Mouse (Mus musculus): ENCODE measurements around the gene Gm26620. TPM values are rescaled to one million over a fixed set of nuclear protein-coding genes. Genes with fewer than 3 reads are reported as not detected.
A peak's percentile ranks its signal among the peaks of the same experiment; 100 is the strongest.

Gene Gm26620
- polyA plus RNA-seq, 1 experiment: 0.12 TPM

DNA sequence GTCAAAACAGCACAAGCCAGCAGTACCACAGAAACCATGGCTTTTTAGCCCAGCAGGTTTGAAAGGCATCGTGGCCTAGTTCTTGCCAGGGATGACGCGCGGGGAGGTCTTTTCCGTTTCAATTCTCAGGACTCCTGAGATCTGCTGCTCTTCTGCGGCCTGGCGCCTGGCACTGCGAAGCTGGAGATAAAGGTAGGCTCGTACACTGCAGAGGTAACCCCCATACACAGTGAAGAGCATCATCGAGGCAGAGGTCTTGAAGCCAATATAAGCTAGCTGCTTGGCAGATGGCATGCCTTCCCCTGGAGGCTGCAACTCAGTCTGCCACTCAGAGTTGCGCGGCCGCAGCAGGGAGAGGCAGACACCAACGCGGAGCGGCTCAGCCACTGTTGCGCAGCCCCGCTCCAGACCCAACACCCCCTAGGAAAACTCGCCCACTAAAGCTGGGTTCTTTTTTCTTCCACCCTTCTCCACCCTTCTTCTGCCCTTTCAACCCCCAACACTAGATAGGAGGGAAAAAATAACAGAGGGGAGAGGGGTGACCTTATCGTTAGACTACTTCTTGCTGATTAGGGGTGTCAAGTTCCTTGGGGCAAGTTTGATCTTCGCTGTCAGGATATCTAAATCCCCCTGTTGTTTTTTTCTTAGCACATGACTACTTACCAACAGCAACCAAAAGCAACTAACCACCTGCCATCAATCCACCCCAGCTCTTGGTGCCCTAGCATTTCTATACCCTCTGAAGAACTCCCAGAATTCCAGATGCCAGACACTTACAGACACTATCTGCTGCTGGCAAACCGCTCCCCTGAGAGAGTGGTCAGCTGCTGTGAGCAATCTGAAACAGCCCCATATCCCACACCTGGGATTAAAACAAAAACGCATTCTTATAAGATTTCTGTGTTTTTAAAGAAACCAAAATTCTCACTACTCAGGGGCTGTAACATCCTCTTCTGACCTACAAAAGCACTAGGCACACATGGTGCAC, 33.9 kb upstream of the Gm26620 start:
- no peak overlapping the region for H3ac ChIP-seq (ENCODE audit: control insufficient read depth, insufficient read length, low read depth)
- H3K79me2 ChIP-seq (ENCODE audit: control insufficient read depth, insufficient read depth): peaks cover 24% of the 10 kb centered on the region
- peaks cover 17% of the 10 kb centered on the region for H3K36me3 ChIP-seq (ENCODE audit: control insufficient read depth, insufficient read depth)
- TF ChIP-seq CEBPB (IDR thresholded peaks at IDR 0.05; ENCODE audit: low read depth): no peak
- no peak for TF ChIP-seq CTCF (IDR thresholded peaks at IDR 0.05; ENCODE audit: control insufficient read depth, insufficient read depth, insufficient read length)
- TF ChIP-seq MYOG (IDR thresholded peaks at IDR 0.05; ENCODE audit: control insufficient read depth, extremely low read depth, insufficient read length): no peak
- no peak for TF ChIP-seq FOSL1 (IDR thresholded peaks at IDR 0.05; ENCODE audit: insufficient read depth, low read length, poor library complexity, severe bottlenecking)
- no peak for TF ChIP-seq MYOD1 (IDR thresholded peaks at IDR 0.05; ENCODE audit: control insufficient read depth, insufficient read length, low read depth)
- no peak for TF ChIP-seq MAX (IDR thresholded peaks at IDR 0.05)
- TF ChIP-seq USF1 (IDR thresholded peaks at IDR 0.05; ENCODE audit: low read depth): no peak
- no peaks in the 10 kb centered on the region for H3K27me3 ChIP-seq (ENCODE audit: control insufficient read depth, insufficient read depth, insufficient read length)
- no peak overlapping the region for H3K4me3 ChIP-seq (ENCODE audit: insufficient read depth, poor library complexity, severe bottlenecking)
- H3K79me3 ChIP-seq (ENCODE audit: low read depth): peaks cover 4% of the 10 kb centered on the region

DNA sequence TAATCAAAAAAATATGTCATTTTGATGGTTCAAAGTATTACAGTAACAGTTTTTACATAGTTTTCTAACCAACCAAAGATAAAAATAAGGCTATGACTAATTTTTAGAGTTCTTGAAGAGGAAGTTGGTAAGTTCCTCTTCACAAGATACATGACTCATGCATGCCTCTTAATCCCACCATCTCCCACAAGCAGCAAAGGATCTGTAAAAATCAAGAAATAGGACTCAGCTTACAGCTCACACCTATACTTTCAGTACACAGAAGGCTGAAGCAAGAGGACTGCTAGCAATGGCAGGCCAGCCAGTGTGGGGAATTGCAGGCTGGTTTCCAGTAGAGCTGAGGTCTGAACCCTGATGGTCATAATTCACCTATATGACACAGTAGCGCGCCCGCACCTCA, 31.3 kb upstream of the Gm26620 start:
- Histone ChIP-seq H3K27me3 (ENCODE audit: control insufficient read depth, insufficient read depth, insufficient read length) (no peaks in the 10 kb centered on the region), H3K79me2 (ENCODE audit: control insufficient read depth, insufficient read depth) (peaks cover 50% of the 10 kb centered on the region)

DNA sequence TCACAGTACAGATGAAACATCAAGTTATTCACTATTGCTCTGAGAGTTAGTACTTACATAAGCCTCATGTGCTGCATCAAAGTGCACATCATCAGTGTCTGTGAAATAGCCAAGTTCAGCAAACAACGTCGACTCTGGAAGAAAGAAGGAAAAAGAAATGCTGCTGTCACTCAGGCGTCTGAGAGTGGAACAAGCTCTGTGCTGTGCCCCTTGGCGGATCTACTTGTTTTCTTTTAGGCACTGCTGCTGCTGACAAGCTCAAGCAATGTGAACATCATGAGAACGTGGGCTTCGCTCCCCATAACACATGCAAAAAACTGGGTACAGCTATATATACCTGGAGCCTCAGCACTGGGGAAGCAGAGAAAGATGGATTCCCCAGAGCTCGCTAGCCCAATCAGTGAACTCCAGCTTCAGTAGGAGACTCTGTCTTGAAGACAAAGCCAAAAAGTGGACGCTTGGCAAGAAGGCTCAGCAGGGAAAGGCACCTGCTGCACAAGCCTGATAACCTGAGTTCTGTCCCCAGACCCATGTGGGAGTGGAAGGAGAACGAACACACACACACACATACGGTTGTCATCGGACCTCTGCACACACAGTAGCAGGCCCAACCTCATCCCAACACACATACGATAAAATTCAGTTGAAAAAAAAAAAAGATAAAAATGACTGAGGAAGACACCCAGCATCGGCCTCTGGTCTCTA, 29.7 kb upstream of the Gm26620 start:
- H3K36me3 ChIP-seq (ENCODE audit: control insufficient read depth, insufficient read depth): no peaks in the 10 kb centered on the region
- no peak overlapping the region for H3ac ChIP-seq (ENCODE audit: control insufficient read depth, insufficient read length, low read depth)
- peaks cover 66% of the 10 kb centered on the region for H3K79me2 ChIP-seq (ENCODE audit: control insufficient read depth, insufficient read depth)
- no peak for TF ChIP-seq MYOD1 (IDR thresholded peaks at IDR 0.05; ENCODE audit: control insufficient read depth, insufficient read length, low read depth)
- TF ChIP-seq MYOG (IDR thresholded peaks at IDR 0.05; ENCODE audit: control insufficient read depth, extremely low read depth, insufficient read length): no peak
- TF ChIP-seq FOSL1 (IDR thresholded peaks at IDR 0.05; ENCODE audit: insufficient read depth, low read length, poor library complexity, severe bottlenecking): no peak
- no peak for TF ChIP-seq CEBPB (IDR thresholded peaks at IDR 0.05; ENCODE audit: low read depth)
- no peak for TF ChIP-seq MAX (IDR thresholded peaks at IDR 0.05)
- no peak for TF ChIP-seq USF1 (IDR thresholded peaks at IDR 0.05; ENCODE audit: low read depth)
- no peak for TF ChIP-seq CTCF (IDR thresholded peaks at IDR 0.05; ENCODE audit: control insufficient read depth, insufficient read depth, insufficient read length)
- H3K79me3 ChIP-seq (ENCODE audit: low read depth): peaks cover 26% of the 10 kb centered on the region
- no peak overlapping the region for H3K4me3 ChIP-seq (ENCODE audit: insufficient read depth, poor library complexity, severe bottlenecking)
- no peaks in the 10 kb centered on the region for H3K27me3 ChIP-seq (ENCODE audit: control insufficient read depth, insufficient read depth, insufficient read length)

More for the DNA sequence above, 31.3 kb upstream of the Gm26620 start:
- TF ChIP-seq CTCF (IDR thresholded peaks at IDR 0.05; ENCODE audit: control insufficient read depth, insufficient read depth, insufficient read length): no peak
- no peak for TF ChIP-seq MYOD1 (IDR thresholded peaks at IDR 0.05; ENCODE audit: control insufficient read depth, insufficient read length, low read depth)
- no peak for TF ChIP-seq MAX (IDR thresholded peaks at IDR 0.05)
- TF ChIP-seq MYOG (IDR thresholded peaks at IDR 0.05; ENCODE audit: control insufficient read depth, extremely low read depth, insufficient read length): no peak
- no peak for TF ChIP-seq USF1 (IDR thresholded peaks at IDR 0.05; ENCODE audit: low read depth)
- peak; percentile 3 for TF ChIP-seq CEBPB (IDR thresholded peaks at IDR 0.05; ENCODE audit: low read depth)
- peak; percentile 61 for TF ChIP-seq FOSL1 (IDR thresholded peaks at IDR 0.05; ENCODE audit: insufficient read depth, low read length, poor library complexity, severe bottlenecking)
- H3K36me3 ChIP-seq (ENCODE audit: control insufficient read depth, insufficient read depth): peaks cover 5% of the 10 kb centered on the region
- H3ac ChIP-seq (ENCODE audit: control insufficient read depth, insufficient read length, low read depth): no peak overlapping the region
- H3K4me3 ChIP-seq (ENCODE audit: insufficient read depth, poor library complexity, severe bottlenecking): no peak overlapping the region
- H3K79me3 ChIP-seq (ENCODE audit: low read depth): peaks cover 16% of the 10 kb centered on the region

DNA sequence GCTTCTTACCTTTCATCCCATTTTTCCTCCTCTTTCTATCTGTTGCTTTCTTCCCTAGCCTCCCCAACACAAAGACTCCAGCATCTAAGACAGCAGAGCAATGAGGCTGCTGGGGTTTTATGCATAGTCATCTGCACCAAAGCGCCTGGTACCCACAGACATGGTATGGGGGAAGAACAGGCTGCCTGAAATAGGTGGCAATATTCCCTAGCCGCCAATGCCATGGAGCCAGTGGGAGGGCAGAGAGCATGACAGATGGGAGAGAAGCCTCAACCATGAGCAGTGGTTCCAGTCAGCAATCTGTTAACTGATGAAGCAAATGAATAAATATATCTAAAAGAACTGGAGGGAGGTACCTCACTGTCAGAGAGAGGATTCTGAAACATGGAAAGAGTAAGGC, 27.5 kb upstream of the Gm26620 start:
- no peaks in the 10 kb centered on the region for H3K36me3 ChIP-seq (ENCODE audit: control insufficient read depth, insufficient read depth)
- H3ac ChIP-seq (ENCODE audit: control insufficient read depth, insufficient read length, low read depth): no peak overlapping the region
- H3K79me2 ChIP-seq (ENCODE audit: control insufficient read depth, insufficient read depth): peaks cover 82% of the 10 kb centered on the region
- no peak for TF ChIP-seq USF1 (IDR thresholded peaks at IDR 0.05; ENCODE audit: low read depth)
- TF ChIP-seq CEBPB (IDR thresholded peaks at IDR 0.05; ENCODE audit: low read depth): no peak
- no peak for TF ChIP-seq FOSL1 (IDR thresholded peaks at IDR 0.05; ENCODE audit: insufficient read depth, low read length, poor library complexity, severe bottlenecking)
- no peak for TF ChIP-seq MAX (IDR thresholded peaks at IDR 0.05)
- H3K27me3 ChIP-seq (ENCODE audit: control insufficient read depth, insufficient read depth, insufficient read length): no peaks in the 10 kb centered on the region
- H3K4me3 ChIP-seq (ENCODE audit: insufficient read depth, poor library complexity, severe bottlenecking): no peak overlapping the region
- H3K79me3 ChIP-seq (ENCODE audit: low read depth): peaks cover 44% of the 10 kb centered on the region

DNA sequence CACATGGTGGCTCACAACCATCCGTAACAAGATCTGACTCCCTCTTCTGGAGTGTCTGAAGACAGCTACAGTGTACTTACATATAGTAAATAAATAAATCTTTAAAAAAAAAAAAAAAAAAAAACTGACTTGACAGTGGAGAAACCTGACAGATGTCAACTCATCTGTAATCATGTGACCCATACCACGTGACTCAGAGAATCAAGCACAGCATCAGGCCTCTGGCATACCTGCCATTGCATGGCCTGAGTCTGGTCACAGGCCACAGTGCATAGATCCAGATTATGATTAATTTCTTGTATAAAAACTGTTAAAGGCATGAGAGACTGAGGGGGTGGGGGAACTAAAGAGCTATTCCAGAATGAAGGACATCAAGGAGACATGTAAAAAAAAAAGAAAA, 26.0 kb upstream of the Gm26620 start:
- Histone ChIP-seq H3K79me2 (ENCODE audit: control insufficient read depth, insufficient read depth) (peaks cover 93% of the 10 kb centered on the region), H3K36me3 (ENCODE audit: control insufficient read depth, insufficient read depth) (no peaks in the 10 kb centered on the region), H3ac (ENCODE audit: control insufficient read depth, insufficient read length, low read depth) (no peak overlapping the region), H3K27me3 (ENCODE audit: control insufficient read depth, insufficient read depth, insufficient read length) (no peaks in the 10 kb centered on the region), H3K79me3 (ENCODE audit: low read depth) (peaks cover 51% of the 10 kb centered on the region), H3K4me3 (ENCODE audit: insufficient read depth, poor library complexity, severe bottlenecking) (no peak overlapping the region)
- TF ChIP-seq USF1 (IDR thresholded peaks at IDR 0.05; ENCODE audit: low read depth) (no peak), MYOG (IDR thresholded peaks at IDR 0.05; ENCODE audit: control insufficient read depth, extremely low read depth, insufficient read length) (no peak), CEBPB (IDR thresholded peaks at IDR 0.05; ENCODE audit: low read depth) (no peak), MYOD1 (IDR thresholded peaks at IDR 0.05; ENCODE audit: control insufficient read depth, insufficient read length, low read depth) (no peak), MAX (IDR thresholded peaks at IDR 0.05) (no peak), FOSL1 (IDR thresholded peaks at IDR 0.05; ENCODE audit: insufficient read depth, low read length, poor library complexity, severe bottlenecking) (no peak), CTCF (IDR thresholded peaks at IDR 0.05; ENCODE audit: control insufficient read depth, insufficient read depth, insufficient read length) (no peak)
